Mouse (Mus musculus) gastrocnemius, postnatal 14 days (tissue): ENCODE measurements around the gene Ptn. TPM values are rescaled to one million over a fixed set of nuclear protein-coding genes. Genes with fewer than 3 reads are reported as not detected.

Experiments used
- DNase-seq: peaks from one replicate; pipeline ENCODE4 v3.0.0; 2021; ENCODE audit warnings: mixed read lengths
- intact Hi-C: fragments of 180-260 bp; cut with DNase I; formaldehyde crosslinking; loops from one replicate; pipeline ENCODE4 v1.15.1; 2025; ENCODE audit warnings: low total_unique reads
- total RNA-seq, 2 experiments: library from RNA; stranded (reverse); gene quantifications; 2 replicates each; pipeline ENCODE4 v1.2.3; 2021

Gene Ptn
- total RNA-seq, 2 experiments from 2014 or later = 14.4 to 22.2 TPM

DNA sequence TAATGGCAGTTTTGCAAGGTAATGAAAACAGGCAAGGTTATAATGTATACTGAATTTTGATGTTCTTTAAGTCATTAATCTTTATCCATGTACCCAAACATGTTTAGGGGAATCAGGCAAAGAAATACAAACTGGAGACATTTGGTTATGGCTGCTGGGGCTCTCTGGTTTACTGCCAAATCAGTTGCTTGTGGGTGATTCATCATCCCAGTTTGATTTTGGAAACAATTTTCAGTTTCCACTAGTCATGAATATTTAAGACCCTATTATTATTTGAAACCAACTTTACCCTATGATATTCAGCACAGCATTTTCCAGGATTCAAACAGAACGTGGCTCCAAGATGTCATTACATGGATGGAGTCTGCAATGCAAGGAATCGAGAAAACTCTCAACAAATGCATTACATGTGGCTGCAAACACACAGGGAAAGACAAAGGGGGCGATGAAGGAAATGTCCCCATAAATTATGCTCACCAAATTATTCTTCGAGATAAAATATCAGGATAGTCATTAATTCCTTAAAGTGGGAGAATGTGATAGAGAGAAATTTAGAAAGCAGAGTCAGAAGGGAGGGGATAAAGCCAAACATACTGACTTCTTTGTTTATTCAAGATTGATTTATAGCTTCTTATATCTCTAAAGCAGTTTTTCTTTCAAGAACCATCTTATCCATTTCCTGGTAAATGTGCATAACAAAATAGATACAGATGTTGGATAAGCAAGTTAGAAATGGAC, 8.4 kb upstream of the Ptn start:
- intact Hi-C loops = no loop called here
- DNase-seq = no peak

DNA sequence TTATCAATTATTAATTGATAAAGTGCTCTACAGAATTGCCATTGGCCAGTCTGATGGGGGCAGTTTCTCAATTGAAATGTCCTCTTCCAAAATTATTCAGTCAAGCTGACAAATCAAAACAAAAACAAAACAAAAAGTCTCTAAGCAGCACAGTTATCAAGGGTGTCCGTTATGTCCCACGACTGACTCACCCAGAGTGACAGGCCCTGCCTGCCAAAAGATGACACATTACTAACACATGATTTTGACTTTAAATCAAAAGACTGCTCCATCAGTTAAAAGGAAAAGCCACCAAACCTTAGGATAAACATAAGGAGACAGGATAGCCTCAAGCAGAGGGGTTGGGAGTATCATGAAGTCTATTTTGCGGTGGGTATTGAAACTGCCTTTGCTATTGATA, 6.6 kb upstream of the Ptn start:
- no peak for DNase-seq
- intact Hi-C loops = no loop called here

DNA sequence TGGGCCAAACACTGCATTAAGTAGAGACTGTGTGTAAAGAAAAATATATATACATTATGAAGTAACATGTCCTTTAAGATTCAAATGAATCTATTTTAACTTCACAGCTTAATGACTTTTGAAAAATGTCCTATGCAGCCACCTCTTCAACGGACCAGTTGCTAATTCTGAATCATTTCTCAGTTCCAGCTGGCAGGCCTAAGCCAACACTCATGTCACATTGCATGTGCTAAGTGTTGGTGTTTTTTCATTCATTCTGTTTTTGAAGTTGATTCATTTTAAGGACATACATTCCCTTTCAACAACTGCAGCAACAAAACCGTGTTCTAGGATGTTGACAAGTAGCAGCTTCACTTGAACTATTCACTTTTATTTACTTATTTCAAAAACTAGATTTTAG, 6.0 kb upstream of the Ptn start:
- intact Hi-C loops = no loop called here

DNA sequence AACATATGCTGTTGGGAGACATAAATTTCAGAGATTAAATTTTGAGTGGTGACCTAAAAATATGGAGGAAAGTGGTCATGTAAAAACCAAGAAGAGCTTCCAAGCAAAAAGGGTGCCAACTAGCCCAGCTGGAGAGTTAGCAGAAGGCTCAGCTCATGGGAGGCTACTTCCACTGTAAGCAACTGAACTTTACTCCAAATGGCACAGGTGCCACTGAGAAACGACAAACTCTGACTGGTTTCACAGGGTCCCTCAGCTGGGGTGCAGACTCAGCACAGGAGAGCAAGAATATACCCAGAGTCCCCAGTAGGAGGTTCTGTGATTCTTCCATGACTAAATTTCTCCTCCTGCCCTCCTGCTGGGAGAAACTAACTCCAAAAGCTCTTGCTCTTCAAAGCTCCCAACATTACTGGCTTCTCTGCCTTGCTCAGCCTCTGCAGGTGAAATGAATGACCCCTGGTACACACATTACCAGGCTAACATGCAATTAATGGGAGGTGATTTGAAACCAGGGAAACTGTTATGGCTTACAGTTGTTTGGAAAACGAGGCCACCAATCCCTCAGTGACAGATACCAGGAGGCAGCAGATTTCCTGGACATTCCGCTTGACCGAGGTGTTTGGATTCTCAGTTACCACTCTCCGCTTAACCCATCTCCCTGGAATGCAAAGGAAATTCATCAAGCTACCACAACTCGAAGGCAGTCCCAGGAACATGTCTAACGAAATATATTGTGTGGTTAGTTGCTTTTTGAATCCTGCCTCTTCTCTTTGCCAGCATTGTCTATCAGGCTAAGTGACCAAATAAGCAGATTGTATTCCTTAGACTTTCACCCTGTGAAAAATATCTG, 2.9 kb upstream of the Ptn start:
- intact Hi-C loops = no loop called here
- DNase-seq = no peak

More for the DNA sequence above, 6.0 kb upstream of the Ptn start:
- DNase-seq = no peak

DNA sequence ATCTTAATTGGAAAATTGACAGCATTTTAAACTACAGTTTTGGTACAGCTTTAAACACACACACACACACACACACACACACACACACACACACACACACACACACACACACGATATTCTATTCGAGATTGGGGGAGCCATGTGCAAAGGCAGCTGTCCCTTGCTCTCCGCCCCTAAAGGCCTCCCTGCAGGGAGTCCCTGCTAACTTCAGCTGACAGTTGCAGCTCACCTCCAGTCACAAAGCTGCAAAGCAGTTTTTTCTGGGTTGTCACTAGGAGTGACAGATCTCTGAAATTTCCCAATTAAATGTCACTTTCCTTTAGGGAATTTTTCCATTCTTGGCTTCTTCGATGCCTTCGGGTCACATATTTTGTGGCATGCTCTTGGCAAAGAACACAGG, 428 bp upstream of the Ptn start:
- intact Hi-C loops = no loop called here
- DNase-seq = no peak

DNA sequence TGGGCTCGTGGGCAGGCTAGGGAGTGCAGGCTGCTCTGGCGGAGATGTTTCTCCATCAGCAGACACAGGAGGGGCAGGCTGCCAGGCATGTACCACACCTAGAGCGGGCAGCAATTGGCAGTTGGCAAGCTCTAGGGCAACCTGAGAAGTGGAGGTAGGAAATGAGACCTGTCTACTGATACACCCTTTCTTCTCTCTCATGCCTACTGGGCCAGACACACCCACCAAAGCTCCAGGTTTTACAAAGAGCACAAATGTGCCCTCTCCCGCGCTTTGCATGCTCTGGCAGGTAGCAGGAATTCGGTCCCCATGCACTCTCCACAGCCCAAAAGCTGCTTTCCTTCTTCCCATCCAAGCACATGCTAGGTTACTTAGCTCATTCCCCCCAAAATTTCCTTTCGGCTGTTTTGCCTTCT, 701 bp downstream of the Ptn start:
- no peak for DNase-seq
- intact Hi-C loops = no loop called here

DNA sequence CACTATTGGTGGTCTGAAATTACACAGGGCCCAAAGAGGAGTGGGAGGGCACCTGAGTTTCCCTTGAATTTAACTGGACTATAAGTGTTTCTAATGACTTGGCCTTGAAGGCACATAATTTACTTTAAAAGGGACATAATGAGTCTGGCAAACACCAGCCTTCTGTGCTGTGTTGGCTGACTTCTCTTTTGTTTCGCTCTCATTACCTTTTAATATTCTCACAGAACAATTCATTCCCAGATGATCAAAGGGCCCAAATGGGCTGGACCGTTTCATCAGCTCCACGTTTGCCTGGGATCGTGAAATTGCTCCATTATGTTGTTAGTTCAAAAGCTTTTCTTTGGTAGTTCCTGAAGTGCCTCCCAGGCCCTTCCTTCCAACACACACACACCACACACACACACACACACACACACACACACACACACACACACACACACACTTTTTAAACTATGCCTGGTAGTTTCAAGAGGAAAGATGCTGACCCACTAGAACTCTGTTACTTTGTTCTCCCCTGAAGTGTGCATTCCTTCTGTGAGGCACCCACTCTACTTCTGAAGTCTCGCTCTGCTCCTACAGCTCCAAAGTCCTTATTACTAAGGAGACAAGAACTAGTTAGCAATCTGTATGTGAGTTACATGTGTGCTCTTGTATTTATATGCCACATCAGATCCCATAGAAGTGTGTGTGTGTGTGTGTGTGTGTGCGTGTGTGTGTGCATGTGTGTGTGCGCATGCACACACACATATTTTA, 1.5 kb downstream of the Ptn start:
- intact Hi-C loops = no loop called here
- DNase-seq = no peak

DNA sequence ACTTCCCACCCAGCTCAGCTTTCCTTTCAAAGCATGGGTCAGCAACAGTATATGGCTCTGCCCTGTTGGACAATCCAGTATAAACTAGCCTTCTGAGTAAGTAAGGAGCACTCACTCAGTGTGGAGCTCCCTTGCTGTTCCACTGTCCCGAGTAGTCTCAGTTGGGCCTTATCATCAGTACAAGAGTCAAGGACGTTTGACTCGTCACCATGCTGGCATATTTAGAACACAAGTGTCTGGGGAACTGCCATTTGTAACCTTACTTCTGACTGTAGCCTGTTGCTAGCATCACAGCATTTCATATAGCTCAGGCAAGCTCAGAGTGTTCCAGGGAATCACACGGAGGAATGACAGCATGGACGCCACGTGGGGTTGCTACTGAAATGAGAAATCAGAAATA, 3.1 kb downstream of the Ptn start:
- DNase-seq = no peak
- intact Hi-C loops = no loop called here

DNA sequence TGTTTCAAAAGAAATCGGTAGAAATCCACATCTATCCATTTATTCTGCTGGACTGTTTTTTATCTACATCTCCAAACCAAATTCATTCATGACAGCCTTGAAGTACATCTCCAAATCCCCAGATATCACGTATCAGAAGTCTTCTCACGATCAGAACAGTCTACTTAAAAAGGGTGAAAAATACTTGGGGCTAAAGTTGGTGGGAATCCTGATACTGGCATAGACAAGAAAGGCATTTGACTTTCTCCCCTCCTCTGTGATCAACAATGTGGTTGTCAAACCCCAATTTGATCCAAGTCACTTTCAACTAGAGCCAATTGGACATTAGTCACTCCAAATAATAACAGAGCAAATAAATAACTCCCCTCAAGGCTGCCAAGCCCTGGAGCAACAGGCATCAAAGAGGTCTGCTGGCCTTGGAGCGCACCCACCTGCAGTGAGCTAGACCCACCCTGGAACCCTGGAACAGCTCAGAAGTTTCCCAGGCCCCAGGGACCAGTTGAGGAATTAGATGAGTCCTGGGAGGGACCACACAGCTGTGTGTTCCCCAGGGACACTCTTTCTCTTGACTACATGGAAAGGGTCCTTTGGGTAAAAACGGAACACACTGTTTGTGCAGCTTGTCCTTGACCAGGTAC, 9.6 kb downstream of the Ptn start:
- intact Hi-C loops = no loop called here
- DNase-seq = peak; percentile 23

DNA sequence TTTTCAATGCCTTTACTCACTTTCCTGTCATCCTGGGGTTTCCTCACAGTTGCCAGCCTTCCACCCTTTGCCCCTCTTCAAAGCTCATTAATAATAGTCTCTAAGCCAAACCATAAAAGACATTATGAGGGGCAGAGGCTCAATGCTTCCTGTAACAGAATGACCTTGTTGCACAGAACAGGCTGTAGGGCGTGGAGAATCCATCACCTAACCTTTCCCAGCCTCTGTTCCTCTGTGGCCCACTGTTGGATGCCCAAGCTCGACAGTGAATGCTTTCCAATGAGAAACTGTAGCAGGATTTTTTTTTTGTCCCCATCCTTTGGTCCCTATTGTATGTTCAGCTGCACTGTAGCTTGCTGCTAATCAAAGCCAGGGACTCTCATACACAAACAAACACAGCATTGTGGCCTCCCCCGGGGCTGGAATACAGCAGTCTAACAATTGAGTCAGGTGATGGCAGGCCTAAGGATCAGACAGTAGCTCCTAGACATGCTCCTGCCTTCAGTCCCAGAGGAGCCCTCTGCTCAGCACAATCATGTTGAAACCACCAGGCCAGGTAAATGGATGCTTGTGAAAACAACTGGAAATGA, 12.9 kb downstream of the Ptn start:
- no peak for DNase-seq
- intact Hi-C loops = no loop called here

DNA sequence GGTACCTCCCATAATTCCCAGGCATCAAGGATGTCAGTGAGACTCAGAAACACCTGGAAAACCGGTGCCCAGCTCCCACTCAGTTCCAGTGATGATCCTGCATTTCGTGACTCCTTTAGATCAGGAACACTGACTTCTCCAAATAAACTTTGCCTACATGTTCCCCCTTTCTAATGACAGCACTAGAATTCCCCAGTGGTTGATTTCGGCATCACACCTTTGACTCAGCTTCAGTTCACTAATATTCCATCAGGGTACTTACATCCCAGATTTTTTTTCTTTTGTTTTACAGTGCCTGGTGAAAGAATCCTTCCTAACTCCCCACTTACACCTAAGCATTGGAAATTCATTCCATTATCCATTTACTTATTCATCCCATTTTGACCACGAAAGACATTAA, 15.5 kb downstream of the Ptn start:
- DNase-seq = no peak
- intact Hi-C loops = no loop called here

DNA sequence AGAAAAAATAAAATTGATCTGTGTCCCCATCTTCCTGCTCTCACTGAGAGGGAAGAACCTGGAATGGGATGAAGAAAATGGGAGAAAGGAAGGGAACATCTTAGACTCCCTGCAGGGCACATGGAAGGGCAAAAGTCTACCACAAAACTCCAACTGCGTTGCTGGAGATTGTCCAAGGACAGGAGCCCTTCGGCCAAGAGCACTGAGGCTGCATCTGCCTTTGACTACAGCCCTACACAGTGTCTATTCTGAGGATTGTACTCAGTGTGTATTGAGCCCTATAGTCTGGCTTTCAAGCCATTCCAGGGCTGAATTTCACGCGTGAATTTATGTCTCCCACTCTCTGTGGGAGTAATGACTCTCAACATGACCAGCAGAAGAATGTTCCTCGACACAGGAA, 16.2 kb downstream of the Ptn start:
- intact Hi-C loops = no loop called here
- no peak for DNase-seq

DNA sequence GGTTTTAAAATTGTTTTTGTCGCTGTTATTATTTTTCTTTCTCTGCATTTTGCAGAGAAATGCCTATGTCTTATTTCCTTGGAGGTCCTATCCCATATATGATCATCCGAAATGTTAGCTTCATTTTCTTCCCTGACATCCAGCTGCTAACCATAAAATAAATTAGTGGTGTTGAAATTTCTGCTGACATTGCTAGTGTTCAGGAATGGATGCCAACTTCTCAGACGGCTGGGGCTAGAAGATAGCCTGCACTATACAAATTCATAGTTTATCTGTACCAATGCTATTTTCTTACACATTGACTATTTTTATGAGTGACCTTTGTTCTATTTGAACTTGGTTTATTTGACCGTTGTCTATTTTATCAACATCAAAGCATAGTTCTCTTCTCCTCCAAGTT, 20.8 kb downstream of the Ptn start:
- no peak for DNase-seq
- intact Hi-C loops = no loop called here

DNA sequence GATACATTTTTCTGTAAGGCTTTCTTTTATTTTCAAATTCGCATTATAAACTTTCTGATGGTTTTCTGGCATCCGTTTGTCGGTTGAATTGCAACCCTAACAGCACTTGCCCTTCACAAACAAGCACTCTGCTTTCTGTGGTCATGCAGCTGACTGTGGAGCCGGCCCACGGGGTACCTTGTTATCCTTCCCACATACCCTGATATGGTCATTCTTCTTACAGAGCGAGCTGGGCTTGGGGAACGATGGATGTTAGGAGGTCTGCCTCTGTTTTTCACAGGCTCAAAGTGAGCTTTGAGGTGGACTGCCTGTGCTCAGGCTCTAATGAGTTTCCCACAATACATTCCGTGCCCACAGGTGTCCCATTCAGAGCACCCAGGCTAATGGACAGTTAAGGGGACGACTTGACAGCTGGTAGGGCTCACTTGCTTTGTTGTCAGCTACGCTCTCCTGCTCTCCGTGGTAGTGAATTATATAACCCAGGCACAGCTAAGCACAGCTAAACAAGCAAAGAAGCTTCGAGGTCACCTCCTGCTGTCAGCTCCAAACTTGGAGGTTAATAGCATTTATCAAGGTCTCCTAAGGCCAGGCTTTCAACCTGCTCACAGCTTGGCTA, 21.3 kb downstream of the Ptn start:
- DNase-seq = no peak
- intact Hi-C loops = no loop called here

DNA sequence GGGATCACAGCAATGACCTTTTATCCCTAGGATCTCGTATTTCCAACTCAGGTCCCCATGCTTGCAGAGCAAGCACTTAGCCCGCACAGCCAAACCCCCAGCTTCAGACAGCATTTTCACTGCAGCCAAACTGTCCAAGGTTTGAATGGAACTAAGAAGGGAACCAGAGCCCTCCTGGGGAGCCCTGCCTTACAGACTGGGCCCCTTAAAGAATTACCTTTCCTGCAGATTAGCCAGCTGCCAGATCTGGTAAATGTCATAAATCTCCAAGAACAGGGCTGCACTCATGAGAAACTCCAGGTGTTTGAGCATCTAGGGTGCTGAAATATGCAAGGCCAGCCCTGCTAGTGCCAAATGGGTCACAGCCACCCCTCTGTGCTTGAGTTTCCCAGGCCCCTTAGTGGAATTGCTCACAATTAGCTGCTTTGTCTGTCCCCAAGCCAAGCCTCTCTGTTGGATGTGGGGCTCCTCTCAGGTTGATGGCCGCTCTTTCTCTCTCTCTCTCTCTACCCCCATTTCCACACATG, 25.3 kb downstream of the Ptn start:
- intact Hi-C loops = no loop called here
- DNase-seq = no peak

DNA sequence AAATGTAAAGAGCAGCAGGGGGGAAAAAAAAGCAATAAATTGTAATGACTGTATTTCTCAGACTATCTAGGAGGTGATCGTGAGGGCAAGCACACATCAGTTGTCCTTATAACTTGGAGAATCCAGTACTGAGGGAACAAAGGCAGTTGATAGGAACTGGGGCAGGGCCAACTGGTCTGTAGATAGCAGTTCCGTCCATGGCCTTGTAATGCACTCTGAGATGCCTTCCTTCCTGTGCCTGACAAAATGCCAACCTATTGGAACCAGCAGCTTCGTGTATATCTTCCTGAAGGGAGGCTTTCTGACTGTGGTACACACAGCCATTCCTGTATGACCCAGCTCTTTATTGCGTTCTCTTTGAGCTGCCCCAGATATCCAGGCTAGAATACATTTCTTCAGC, 27.5 kb downstream of the Ptn start:
- intact Hi-C loops = no loop called here
- no peak for DNase-seq

DNA sequence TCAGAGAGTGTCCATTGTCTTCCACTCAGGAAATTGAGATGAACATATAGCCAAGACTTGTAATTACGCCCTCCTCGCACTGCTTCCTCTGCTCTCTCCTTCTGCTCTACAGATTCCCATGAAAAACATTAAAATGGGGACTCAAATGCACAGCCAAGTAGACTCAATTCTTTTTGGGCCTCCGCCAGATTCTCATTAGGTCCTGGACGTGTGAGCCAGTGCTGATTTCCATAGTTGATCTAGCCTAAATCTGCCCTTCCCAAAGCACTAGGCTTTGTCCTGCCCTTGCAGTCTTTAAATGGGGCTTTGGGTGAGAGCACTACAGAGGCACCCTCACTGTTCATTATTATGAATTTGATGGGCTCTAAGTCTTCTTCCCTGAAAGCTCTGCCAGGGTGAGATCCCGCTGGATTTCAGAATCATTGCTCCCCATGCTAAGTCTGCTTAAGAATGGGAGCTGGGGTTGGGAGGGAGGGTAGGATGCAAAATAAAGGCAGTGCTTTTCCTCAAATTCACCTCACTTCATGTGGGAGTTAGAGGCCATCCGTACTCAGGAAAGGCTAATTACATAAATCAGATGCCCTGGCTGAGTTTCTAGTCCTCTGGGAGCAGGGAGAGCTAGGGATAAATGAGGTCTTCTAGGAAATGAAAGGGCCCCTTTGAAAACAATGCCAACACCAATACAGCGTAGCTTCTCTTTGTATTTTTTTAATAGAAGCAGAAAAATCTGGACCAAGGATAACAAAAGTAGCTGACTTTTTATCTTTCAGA, 32.3 kb downstream of the Ptn start:
- DNase-seq = peak; percentile 15
- intact Hi-C loops = no loop called here

DNA sequence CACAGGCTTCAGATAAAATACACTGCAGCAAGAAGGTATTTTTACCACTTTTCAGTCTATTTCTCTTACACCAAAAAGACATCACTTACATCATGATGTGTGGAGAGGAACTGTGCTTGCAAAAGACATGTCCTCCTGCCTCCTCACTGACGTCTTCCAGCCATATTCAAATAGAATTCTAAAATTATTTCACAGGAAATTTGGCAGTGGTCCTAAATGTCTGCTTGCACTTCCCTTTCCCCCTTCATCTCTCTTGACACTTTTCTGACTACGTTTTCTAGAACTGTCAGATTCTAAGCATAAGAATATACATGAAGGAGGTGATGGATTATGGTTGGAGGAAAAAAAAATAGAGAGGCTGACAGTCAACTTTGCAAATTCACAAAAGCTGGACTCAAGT, 33.0 kb downstream of the Ptn start:
- intact Hi-C loops = no loop called here
- DNase-seq = no peak
